19 mouse cellular contexts compared by ENCODE assay signal in the genomic region with DNA sequence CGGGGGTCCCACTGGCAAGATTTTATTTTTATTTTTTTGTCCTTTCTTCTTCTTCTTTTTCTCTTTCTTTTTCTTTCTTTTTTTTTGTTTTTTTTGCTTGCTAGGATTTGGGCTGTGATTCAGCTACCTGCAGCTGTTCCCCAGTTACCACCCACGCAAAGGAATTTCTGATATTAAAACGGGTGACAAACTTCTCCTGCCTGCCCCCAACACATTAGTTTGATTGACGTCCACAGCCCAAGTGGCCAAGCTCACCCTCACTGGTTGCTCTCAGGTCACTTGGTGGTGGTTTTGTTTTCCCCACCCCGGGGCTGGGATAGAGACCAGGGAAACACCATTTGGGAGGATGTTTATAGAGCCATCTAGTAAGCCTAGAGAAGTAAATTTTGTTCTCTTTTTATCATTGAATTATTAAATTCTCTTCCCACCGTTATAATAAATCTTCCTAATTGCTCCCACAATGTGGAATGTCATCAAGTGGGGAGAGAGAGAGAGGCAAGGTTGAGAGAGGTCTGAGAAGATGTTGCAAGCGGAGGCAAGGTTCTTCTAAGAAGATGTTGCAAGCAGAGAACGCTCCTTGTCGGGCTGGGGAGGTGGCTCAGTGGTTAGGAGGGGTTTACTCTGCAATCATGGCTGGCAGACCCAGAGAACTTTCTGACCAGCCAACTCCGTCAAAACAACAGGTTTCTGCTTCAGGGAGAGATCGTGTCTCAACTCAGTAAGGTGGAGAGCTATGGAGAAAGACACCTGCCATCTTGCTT. TPM values are rescaled to one million over a fixed set of nuclear protein-coding genes. Genes with fewer than 3 reads are reported as not detected.
DNase-seq lines count a peak whose midpoint lies in the region; ATAC-seq and TF ChIP-seq lines count a peak whose summit lies in the region.
"Had no signal": no experiment of that assay in that cellular context is flagged by ENCODE, and none has a peak within 500 bp of the region (broad histone marks: within the 10 kb centered on the region; RNA-seq: fewer than 3 reads in every experiment).

No protein-coding gene starts in this region.

- no peaks in the 10 kb centered on the region for H3K36me3 ChIP-seq in kidney, embryonic 15.5 days
- H3K36me3 ChIP-seq in kidney, adult 2 months (ENCODE audit: control insufficient read depth, insufficient read depth, low read length) = no peaks in the 10 kb centered on the region
- H3K36me3 ChIP-seq: heart, embryonic 13.5 days; liver, embryonic 15.5 days; midbrain, embryonic 15.5 days had no signal

- no peak for DNase-seq in kidney, adult 2 months
- DNase-seq in right cerebral cortex, adult 18-20 months = peak; percentile 11
- DNase-seq in right cerebral cortex, postnatal 4 days = no peak
- DNase-seq in layer of hippocampus, adult 9-11 months = peak; percentile 17
- DNase-seq in cerebellum, adult 11 months = no peak
- no peak for DNase-seq in heart, adult 8-10 months (ENCODE audit: low spot score)
- DNase-seq: adrenal gland, postnatal 36 days; B cell, adult 2 months; heart, postnatal 36 days; kidney, adult 18-20 months; kidney, postnatal 4 days; thymus, postnatal 25 days had no signal

- H3K4me3 ChIP-seq in kidney, embryonic 15.5 days (replicated peaks) = no peak overlapping the region
- H3K4me3 ChIP-seq in kidney, adult 2 months (ENCODE audit: insufficient read depth, low read depth, low read length) = no peak overlapping the region
- H3K4me3 ChIP-seq: forebrain, embryonic 13.5 days; heart, embryonic 13.5 days; liver, embryonic 15.5 days; midbrain, embryonic 15.5 days had no signal

- no peaks in the 10 kb centered on the region for H3K9me3 ChIP-seq in kidney, embryonic 15.5 days (replicated peaks)
- H3K9me3 ChIP-seq: forebrain, embryonic 13.5 days; heart, embryonic 13.5 days; liver, embryonic 15.5 days; midbrain, embryonic 15.5 days had no signal

- no peak for ATAC-seq in kidney, embryonic 15.5 days (replicated peaks; ENCODE audit: low FRiP score)
- ATAC-seq: activated CD4-positive, CD25-positive, alpha-beta regulatory T cell, adult 4 months; forebrain, embryonic 13.5 days; midbrain, embryonic 15.5 days; Patski had no signal

- H3K27ac ChIP-seq in kidney, embryonic 15.5 days = no peak overlapping the region
- no peak overlapping the region for H3K27ac ChIP-seq in kidney, adult 2 months (ENCODE audit: insufficient read depth, low read depth, low read length)
- H3K27ac ChIP-seq: heart, embryonic 13.5 days; liver, embryonic 15.5 days had no signal

- no peak for TF ChIP-seq CTCF in kidney, adult 2 months (conservative IDR thresholded peaks at IDR 0.05; ENCODE audit: insufficient read depth, insufficient read length, low read depth, low read length)

- no peak overlapping the region for H3K9ac ChIP-seq in kidney, embryonic 15.5 days
- H3K9ac ChIP-seq: forebrain, embryonic 13.5 days; heart, embryonic 13.5 days; liver, embryonic 15.5 days; midbrain, embryonic 15.5 days had no signal

- no peaks in the 10 kb centered on the region for H3K27me3 ChIP-seq in kidney, embryonic 15.5 days
- H3K27me3 ChIP-seq in kidney, adult 2 months (replicated peaks; ENCODE audit: control insufficient read depth, insufficient read depth, low read length) = no peaks in the 10 kb centered on the region
- H3K27me3 ChIP-seq: forebrain, embryonic 13.5 days; liver, embryonic 15.5 days; midbrain, embryonic 15.5 days; Patski had no signal

- no peak for TF ChIP-seq POLR2A in kidney, adult 2 months (IDR thresholded peaks at IDR 0.05; ENCODE audit: low read depth, low read length)

- 0 out of 2 replicates have a peak overlapping the region, but pooled peaks have one; percentile 2 for H3K4me2 ChIP-seq in kidney, embryonic 15.5 days
- H3K4me2 ChIP-seq: forebrain, embryonic 13.5 days; heart, embryonic 13.5 days; liver, embryonic 15.5 days; midbrain, embryonic 15.5 days had no signal

- H3K4me1 ChIP-seq in kidney, embryonic 15.5 days = peaks cover 31% of the 10 kb centered on the region
- H3K4me1 ChIP-seq in kidney, adult 2 months (ENCODE audit: control insufficient read depth, insufficient read depth, low read length) = no peaks in the 10 kb centered on the region
- H3K4me1 ChIP-seq: heart, embryonic 13.5 days; liver, embryonic 15.5 days had no signal

- WGBS in kidney, embryonic 15.5 days = 34% methylated on average over 11 of the region's 11 CpGs
- 45% methylated on average over 11 of the region's 11 CpGs for WGBS in kidney, adult 2 months

RNA-seq across cellular contexts. Expression of a gene that starts 52.4 kb away (rescaled TPM):
- 36.2 and 37.9 TPM in 2 replicates for polyA plus RNA-seq in kidney, embryonic 15.5 days (2015; fragmentation: Nextera tagmentation; extraction: Ambion mirVana)
- polyA plus RNA-seq in kidney, adult 2 months (2012; rRNA removed) = 0.72 and 0.83 TPM in 2 replicates
- 1 to 10 TPM; 1.2 to 2.2 (median 1.6) TPM for total RNA-seq in heart, adult 8-10 months (2022)
- polyA plus RNA-seq: activated CD4-positive, CD25-positive, alpha-beta regulatory T cell, adult 4 months had no signal

Comparison
In these comparisons a context has a peak if more than half of its experiments do, and no peak if none do; other contexts are left out.
1. DNase-seq: peak in right cerebral cortex, adult 18-20 months (single experiment) and layer of hippocampus, adult 9-11 months (single experiment); none in kidney, adult 2 months (single experiment), right cerebral cortex, postnatal 4 days (single experiment), cerebellum, adult 11 months (single experiment) and heart, adult 8-10 months (single experiment).
2. RNA of a gene that starts 52.4 kb away (polyA plus RNA-seq): 36.2 to 37.9 TPM in kidney, embryonic 15.5 days; 0.72 to 0.83 TPM in kidney, adult 2 months; every median in the first group is over 10 times any median in the second.